Mouse (Mus musculus) cerebellum, adult 2 months (tissue): Measurements from ENCODE around the gene Sult6b2.

Experiments used
- CTCF ChIP-seq: fragments of 200-500 bp; IDR thresholded peaks from 2 replicates; pipeline ENCODE4 v1.5.1; 2011; ENCODE audit warnings: low read depth, mild to moderate bottlenecking, control low read depth, low read length, moderate library complexity, borderline replicate concordance; ENCODE audit not compliant: insufficient read depth
- POLR2A ChIP-seq: fragments of 200-500 bp; IDR thresholded peaks from 2 replicates; pipeline ENCODE4 v1.6.1; 2011; ENCODE audit warnings: low read length, control low read depth, borderline replicate concordance; ENCODE audit not compliant: insufficient read depth

DNA sequence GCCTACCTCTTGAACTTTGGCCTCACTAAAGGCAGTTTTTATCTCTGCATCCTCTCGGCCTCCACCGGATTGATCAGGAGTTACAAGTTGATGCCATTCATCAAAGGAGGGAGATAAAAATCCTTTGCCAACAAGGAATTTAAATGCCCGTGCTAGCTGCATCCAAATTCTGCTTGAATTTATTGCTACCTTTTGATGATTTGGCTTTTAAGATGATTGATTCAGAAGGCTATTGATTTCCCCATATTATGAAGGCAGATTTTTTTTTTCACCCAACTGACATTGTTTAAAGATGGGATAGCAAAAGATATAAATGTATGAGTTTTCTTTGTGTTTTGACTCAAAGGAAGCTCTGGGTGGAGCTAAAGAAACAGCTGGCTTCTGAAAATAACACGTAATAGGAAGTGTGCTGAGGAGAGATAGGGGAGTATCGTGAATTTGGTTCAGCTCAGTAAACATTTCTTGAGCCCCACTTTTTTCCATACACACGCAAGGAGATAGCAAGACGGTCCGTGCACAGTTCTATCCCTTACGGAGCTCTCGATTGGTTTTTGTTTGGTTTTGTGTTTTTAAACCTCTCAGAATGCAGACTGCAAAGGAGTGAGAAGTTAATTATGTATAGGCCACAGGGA, 46.9 kb downstream of the Sult6b2 start:
- no peak for TF ChIP-seq POLR2A
- no peak for TF ChIP-seq CTCF
